Mouse (Mus musculus) neural tube, embryonic 10.5 days (tissue): ENCODE results near the gene Rd3l.
A peak's percentile ranks its signal among the peaks of the same experiment; 100 is the strongest.

ENCODE experiments used
- DNase-seq: peaks from one replicate; pipeline ENCODE4 v3.0.0-alpha.2; 2017; ENCODE audit warnings: low spot score; ENCODE audit errors: extremely low spot score

The Rd3l gene

DNA sequence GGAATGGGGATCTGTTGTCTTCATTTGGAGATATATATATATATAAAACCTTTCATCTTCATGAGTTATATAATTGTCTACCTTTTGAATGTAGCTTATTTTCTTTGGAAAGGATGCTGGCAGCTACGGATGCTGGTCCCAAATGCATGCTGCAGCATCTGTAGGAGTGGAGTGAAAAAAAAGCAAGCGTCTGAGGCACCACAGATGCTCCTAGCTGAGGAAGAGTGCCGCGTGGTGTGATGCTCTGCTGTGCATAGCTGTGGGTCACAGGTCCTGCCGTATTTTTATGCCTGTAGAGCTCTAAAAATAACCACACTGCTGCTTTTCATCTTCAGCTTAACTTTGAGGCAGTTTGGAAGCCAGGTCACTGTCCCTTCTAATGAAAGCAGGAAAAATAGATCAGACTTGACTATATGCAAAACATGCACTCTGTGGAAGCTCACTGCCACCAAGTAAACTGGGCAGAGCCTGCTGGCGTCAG, at the start of gene Rd3l:
Gene Rd3l (minus strand): TSS at position 431 of the 481 bp plus-strand sequence.
- no peak for DNase-seq

DNA sequence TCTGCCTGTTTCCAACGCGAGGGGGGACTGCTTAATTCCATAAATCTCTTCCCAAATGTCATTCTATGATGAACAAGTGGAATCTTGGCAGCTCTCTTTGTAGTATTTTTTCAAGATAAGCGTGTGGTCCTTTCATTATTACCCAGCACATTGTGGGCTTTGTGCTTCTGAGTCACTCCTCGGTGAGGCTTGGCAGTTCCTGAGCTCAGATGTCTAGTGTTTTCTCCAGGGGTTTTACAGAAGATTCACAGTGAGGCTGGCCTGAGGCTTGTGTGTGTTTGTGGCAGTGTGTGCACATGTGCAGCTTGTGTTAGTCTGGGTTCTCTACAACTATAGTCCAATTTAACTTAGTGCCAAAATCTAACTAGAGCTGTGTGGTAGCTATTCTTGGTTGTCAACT, 46.3 kb upstream of the Rd3l start:
- no peak for DNase-seq

DNA sequence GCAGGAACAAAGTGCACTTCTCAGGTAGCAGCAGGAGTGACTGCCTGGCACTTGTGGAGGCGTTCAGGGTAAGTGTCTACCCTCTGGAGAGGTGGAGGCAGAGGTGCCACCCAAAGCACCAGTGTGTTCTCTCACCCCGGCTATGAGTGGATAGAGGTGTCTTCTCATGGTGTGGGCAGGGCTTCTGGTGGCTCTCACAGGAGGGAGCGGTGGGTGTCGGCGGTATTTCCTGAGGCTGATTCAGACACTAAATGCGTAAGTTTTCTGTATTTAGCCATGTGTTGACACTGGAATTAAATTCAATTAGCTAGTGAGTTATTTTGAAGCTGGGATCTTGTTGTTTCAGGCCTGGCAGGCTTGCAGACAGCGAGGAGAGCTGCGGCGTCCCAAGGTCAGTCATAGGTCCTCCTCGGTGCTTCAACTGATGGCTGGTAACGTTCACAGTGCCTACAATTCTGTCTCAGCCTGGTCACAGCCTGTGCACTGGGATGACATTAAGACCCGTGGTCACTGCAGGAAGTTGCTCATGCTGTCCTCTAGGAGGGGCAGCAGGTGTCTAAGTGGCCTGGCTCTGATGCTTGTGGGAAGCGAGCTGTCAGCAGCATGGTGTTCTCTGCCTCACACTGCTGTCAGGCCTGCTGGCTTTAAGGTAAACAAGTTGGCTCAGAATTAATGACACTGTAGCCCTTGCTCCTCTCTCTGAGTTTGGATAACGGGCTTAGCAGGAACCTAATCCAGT, 45.0 kb upstream of the Rd3l start:
- no peak for DNase-seq

DNA sequence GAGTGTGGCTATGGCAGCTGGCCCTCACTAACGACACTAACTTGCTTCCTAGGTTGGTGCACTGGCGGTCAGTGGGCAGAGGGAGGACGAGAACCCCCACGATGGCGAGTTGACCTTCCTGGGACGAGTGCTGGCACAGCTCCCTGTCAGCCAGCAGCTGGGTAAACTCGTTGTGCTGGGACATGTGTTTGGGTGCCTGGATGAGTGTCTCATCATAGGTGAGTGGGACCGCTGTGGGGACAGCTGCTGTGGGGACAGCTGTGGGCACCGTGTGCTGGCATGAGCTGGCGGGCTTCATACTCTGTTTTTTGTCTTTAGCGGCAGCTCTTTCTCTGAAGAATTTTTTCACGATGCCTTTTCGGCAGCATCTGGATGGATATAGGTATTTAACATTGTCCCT, 44.3 kb upstream of the Rd3l start:
- no peak for DNase-seq

DNA sequence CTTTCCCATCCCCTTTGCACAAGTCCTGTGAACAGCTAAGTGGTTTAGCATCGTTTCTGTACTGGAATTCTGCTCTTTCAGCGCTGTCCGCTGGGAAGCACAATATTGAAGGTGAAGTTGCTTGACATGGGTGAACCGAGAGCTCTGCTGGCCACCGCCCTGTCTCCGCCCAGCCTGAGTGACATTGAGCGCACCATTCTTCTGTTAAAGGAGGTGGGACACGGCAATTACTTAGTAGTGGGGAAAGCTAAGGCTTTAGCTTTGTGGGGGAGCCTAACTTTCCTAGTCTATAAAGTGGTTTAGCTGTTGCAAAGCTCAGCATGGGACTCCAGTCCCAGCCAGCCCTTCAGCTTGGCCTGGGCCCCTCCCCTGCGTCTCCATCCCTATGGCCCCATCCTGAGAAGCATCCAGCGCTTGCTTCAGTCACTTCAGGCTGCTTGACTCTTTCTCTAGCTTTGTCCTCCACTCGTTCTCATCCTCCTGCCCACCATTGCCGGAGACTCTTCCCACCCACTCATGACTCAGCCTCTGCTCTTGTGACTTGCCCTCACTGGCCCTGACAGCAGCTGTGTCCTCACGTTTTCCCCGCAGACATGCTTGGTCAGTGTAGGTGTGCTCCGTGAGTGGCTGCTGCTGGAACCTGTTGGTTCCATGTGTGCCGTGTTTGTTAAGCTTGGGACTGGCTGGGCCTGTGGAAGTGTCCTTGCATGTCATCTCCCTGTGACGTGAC, 43.6 kb upstream of the Rd3l start:
- DNase-seq, result no peak

DNA sequence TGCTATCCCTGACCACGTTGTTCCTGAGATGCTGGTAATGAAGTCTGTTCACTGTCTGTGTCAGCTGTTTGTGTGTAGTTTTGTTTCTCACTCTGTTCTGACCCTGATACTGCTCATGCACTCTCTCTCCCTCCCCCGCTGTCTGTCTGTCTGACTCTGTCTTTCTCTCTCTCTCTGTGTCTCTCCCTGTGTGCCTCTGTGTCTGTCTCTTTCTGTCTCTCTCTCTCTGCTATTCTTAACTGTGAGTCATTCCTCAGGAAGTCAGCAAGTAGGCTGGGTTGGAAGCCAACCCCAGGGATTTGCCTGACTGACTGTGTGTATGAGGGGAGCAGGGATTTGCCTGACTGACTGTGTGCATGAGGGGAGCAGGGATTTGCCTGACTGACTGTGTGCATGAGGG, 42.2 kb upstream of the Rd3l start:
- no peak for DNase-seq

DNA sequence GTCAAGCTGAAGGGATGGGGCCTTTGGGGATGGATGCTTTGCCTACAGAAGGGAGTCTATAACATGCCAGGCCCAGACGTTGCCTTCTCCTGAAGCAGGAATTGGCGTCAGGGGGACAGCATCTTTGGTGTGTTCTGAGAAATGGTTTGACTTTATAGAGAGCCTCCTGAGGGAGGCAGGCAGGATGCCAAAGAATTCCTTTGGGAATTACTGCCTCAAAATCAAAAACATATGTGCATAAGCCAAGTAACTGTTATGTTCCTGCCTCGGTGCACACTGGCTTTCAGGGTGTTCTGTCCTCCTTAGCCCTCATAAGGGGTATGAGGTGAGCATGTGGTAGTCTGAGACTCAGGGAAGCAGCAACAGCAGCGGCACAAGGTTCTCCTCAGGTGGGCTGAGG, 35.2 kb upstream of the Rd3l start:
- DNase-seq, result no peak

DNA sequence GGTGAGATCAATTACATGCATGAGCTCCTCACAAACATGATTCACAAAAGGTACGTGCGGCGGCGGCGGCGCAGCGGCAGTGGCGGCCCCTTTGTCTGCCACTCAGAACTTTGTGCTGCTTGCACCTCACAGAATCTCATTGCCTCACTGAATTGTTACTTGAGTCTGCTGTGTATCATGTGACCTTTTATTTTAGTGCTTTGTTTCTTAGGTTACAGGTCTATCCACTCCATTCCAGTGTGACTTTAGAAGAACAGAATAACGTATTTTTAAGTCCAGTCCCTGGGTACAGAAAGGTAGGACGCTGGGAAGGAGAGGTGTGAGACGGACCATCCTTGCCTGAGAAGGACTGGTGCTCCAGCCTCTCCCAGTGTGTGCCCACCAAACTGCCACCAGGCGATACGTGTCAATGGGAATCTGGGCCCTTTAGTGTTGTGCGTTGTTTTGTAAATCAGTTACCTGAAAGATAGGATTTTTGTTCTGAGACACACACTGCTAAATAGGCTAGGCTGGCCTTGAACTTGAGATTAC, 32.2 kb upstream of the Rd3l start:
- DNase-seq, result peak; percentile 47

DNA sequence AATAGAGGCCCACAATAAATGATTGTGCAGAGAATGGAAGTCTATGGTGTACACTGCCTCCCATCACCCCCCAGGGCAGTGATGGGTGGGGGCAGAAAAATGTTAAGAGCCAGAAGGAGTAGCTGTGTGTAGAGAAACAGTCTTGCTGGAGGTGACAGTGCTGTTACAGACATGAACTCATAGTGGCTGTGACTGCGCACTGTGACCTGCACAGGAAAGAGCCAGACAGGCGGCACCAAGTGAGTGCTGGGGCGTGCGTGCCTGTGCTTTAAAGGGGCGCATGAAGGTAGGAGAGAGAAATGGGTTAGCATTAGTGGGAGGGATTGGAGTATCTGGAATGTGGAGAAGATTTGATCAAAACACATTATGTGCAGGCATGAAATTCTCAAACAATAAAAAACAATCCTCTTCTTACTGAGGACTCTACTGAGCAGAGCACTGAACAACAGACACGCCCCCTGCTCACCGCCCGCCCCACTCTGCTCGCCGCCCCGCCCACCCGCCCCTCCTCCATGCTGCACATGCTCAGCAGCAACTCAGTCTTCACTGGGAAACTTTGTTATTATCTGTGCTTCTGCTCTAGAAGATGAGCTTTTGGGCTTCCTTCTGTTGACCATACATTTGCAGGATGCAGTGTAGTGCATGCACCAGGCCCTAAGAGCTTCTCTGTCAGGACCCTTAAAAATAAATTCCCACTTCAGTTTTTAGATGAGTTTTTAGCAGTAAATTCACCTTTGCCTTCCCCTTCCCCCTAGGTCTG, 31.6 kb upstream of the Rd3l start:
- DNase-seq, result peak; percentile 65

DNA sequence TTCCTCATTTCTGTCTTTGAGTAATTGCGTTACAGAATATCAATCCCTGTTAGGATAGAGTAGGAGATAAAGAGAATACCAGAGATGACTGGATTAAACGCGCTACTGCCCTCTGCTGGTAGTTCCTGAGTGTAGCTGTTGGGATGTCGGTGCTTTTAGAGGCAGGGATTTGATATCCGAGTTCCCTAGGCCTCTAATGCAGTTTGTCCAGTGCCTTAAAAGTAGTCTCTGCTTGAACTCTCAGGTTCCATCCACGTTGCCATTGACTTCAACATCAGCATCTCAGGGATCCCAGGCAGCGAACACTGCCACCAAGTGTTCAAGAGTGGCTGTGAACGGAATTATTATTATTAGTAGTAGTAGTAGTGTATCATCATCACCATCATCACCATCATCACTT, 20.1 kb upstream of the Rd3l start:
- DNase-seq, result peak; percentile 60

DNA sequence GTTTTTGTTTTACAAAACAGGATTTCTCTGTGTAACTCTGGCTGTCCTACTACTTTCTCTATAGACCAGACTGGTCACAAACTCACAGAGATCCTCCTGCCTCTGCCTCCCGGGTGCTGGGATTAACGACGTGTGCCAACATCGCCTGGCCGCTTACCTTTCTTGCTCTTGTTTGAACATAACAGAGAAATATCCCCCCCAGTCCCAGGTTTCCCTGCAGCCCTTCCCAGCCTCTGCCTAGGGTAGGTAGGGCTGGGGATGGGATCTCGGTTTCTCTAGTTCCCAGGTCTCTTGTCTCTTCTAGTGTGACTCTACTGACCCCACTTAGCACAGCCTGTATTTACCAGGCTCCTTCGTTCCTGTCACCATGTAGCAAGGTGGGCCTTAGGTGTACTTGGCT, 18.6 kb upstream of the Rd3l start:
- DNase-seq, result no peak

DNA sequence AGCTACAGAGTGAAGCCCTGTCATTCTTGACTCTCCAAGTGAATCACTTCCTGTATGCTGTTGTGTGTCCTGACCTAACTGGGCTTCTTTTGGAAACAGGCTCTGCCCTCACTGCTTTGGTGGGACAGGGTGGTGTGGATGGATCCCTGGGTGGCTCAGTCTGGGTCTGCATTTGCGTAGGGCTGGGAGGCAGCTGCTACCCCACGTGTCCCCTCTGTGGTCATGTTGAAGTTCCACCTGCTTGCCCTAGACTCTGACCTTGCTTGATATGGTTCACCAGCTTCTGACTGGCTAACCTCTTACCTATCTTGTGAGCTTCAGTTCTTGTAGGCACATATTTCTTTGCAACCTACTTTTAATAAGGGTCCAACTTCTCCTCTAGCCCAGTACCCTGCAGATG, 14.0 kb upstream of the Rd3l start:
- DNase-seq, result no peak

DNA sequence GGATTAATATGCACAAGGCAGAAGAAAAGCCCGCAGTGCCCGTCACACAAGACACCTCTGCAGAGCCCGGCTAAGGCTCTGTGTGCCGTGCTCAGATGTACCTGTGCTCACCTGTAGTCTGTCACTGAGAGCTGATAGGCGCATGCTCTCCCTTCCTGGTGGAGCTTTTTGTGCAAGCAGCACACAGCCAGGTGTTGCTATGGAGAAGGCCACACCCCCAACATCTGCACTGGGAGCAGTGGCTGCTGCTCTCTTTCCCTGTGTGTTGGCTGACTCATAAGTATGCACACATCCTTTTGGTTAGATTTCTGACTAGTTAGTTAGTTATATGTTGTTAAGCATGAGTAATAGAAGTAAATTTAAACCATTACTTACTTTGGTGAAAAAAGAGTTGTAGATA, 11.5 kb upstream of the Rd3l start:
- DNase-seq, result no peak

DNA sequence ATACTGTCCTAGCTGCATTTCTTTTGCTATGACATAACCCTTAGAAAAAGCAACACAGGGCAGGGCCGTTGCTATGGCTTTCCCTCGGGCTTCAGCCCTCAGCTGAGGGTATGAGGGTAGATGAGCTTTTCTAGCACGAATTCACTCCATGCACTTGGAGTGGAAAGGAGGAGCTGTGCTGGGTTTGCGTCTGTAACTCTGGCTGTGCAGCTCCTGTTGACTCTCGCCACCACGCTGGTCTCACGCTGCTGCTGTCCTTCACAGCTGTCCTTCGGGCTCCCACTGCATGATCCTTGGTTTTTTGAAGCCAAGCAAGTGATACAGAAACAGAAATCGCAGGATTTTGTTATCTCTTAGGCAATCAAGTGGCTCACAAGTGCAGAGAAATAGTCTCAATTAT, 5.6 kb upstream of the Rd3l start:
- no peak for DNase-seq

DNA sequence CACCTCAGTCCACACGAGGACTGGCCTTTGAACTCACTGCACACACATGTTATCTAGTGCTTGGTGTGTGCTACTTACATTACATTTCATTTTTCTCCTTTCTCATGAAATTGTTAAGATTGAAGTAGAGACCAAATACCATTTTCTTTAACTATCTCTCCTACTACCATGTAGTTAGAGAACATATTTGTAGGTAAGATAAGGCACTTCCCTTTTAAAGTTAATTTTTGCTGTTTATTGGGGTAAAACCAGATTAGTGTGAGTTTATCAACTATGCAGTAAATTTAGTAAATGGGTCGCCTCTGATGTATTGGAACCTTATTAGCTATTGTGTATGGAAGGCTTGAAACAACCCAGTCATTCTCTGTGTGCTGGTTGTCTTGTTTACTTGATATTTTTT, 2.0 kb upstream of the Rd3l start:
- no peak for DNase-seq

DNA sequence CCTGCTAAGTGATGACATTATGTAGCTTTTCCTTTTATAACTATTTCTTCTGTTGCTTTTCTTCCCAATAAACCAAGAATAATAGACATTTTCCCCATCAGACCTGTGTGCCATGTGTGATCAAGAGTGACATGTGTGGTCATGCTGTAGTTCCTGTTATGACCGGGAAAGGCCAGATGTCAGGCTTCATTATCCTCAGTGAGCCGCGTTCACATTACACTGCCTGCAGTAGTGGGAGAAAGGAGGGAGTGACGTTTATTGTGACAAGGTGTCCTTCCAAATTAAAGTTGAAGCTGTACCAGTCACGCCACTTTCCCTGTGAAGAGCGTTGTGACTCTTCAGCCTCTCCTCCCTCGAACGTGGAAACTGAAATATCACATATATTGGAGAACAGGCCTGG, 714 bp upstream of the Rd3l start:
- DNase-seq, result no peak

DNA sequence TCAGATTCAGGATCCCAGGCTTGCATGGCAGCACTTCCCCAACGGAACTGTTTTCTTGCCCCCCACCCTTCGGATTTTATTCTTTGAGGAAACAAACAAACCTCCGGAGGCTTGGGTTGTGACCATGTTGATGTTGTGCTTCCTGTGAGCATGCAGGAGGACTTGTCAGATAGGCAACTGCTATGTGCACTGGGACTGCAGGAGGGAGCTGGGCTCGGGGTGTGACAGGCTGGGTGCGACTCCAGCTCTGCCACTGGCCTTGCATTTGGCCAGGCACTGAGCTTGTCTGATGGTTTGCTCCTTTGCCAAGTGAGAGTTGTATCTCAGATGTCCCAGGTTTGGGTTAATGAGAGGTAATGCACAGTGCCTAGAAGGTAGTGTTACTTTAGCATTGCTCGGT, 2.8 kb downstream of the Rd3l start:
- no peak for DNase-seq

DNA sequence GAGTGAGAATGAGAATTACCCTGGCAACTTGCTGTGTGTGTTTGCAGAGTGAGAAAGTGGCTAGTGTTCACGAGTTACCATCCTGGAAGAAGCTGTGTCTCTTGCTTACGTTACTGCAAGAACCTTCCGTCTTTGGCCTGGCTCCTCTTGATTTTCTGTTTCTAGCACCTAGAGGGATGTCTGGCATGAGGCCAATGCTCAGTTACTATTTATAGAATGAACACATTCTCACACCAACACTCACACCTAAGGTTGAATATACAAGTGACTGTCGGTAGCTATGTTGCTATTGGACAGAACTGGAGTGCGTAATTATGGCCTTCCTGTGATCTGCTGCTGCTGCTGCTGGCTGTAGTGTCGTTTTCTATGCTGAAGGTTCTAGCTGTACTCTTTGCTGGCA, 4.0 kb downstream of the Rd3l start:
- no peak for DNase-seq

DNA sequence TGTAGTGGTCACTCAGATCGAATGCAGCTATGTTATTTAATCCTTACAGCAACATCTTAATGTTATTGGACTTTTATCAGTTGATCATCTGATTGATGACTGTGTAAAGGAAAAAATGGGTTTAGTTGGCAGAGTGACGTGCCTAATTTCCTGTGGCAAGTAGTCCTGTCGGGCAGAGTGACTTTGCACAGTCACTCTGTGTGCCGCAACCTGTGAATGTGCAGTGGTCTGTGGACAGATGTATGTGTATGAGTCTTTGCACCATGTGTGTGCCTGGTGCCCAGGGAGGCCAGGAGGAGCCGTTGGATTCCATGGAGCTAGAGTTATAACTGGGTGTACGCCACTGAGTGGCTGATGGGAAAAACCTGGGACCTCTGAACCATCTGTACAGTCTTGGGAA, 6.5 kb downstream of the Rd3l start:
- no peak for DNase-seq

DNA sequence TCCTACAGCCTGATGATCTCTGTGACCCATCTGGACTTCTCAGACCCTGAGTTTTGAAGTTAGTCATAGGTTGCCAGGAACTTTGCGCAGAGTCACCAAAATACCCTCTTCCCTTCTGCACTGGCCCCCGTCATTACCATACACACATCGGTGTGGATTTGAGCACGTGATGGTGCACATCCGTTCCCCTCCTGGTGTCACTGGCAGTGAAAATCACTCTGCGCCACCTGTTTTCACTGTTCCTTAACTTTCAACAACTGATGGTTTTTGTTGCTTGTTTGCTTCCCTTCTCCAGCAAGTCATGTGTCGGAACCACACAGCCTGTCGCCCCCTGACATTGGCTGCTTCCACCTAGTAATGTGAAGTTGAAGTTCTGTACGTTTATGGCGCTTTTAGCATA, 8.6 kb downstream of the Rd3l start:
- DNase-seq, result no peak

DNA sequence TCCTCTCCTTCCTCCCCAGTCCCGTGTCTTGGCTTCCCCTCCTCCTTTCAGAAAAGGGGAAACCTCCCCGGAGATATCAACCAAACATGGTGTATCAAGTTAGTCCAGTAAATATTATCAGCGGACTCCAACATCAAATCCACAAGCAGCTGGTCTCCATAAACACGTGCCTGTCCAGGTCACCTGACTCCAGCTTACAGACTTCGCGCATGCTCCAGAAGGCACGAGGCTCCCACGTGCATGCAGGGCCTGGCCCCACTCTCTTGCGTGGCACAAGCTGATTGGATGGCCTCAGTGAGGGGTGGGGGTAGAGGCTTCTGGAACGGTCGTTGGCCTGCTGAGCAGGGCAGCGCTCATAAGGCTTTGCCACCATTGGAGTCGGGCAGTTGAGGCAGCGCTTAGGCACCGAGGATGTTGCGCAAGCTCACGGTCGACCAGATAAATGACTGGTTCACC, 9.9 kb downstream of the Rd3l start, which contains the start of gene Tdrd9:
Gene Tdrd9 (plus strand): TSS at position 329 of the 456 bp plus-strand sequence.
- no peak for DNase-seq

DNA sequence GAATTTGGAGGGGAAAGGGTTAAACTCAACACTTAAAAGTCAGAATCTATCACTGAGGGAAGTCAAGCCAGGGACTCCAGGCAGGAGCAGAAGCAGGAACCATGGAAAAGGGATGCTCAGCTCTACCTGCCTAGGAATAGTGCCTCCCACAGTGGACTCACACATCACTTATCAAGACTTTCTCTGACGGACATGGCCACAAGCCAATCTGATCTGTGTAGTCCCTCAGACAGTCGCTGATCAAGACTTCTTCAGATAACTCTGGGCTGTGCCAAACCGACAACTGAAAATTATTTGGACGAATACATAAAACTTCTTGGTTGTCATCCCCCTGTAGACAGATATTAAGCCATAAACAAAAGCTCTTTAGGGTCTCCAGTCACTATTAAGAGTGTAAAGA, 11.0 kb downstream of the Rd3l start:
- DNase-seq, result no peak
